Mouse (Mus musculus): ENCODE data around the gene Arhgef12. TPM values are rescaled to one million over a fixed set of nuclear protein-coding genes. Genes with fewer than 3 reads are reported as not detected.
A peak's percentile ranks its signal among the peaks of the same experiment; 100 is the strongest.

Gene Arhgef12
- total RNA-seq, 2 experiments from 2014 or later = 147 to 158 TPM

- DNase-seq = no peak
Observed at GRCm38 (mm10) chr9:43076163-43076562, 30.9 kb downstream of the Arhgef12 start.

- no peak for DNase-seq
Observed at GRCm38 (mm10) chr9:43074611-43075010, 32.4 kb downstream of the Arhgef12 start.

DNA sequence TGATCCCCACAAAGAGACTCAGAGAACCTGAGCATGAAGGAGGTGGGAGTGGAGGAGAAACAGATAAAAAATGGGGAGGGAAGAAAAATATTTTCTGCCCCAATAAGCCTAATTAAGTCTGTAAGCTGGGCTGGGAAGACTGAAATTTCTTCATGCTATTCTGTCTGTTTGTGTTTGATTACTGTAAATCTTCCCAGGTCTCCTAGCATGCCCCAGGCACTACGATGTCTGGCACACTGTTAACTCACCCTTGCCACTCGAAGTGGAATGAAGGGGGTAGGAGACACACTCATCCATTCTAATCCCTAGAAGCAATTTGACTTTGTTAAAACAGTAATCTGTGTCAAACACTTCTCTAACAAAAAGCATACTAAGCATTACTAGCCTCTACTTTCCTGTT is 35.3 kb downstream of the Arhgef12 start:
- no peak for DNase-seq

DNA sequence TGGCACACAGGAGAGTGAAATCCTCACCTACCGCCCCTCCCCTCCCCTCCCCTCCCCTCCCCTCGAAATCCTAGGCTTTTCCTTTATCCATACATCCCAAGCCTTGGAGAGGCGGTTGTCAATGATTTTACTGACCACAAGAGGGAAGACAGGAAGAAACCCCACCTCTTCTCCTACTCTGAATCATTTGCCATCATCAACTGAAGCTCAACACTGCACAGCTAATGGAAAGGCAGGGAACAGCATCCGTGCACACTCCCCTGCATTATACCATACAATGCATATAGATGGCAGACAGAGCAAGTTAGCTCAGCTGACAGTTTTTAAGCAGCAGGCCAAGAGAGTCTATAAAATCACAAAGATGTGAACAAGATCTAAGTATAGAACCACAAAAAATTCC is 35.9 kb downstream of the Arhgef12 start:
- DNase-seq = no peak

DNA sequence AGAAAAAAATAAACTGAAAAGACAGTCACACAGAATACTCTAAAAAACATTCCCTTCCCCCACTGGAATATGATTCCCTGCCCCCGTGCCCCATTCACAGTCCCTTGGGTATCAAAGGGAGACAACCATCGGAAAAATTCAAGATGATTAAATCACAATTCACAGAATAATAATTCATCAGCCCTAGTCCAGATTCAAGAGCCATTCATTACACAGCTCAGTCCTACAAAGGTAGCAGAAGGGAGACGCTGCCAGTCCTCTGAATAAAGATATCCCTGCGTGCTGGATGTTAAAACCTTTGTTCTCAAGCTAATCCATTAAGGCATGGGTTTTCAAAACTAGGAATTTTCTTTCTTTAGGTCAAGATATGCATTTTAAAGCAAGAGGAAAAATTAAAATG is 36.5 kb downstream of the Arhgef12 start:
- no peak for DNase-seq

DNA sequence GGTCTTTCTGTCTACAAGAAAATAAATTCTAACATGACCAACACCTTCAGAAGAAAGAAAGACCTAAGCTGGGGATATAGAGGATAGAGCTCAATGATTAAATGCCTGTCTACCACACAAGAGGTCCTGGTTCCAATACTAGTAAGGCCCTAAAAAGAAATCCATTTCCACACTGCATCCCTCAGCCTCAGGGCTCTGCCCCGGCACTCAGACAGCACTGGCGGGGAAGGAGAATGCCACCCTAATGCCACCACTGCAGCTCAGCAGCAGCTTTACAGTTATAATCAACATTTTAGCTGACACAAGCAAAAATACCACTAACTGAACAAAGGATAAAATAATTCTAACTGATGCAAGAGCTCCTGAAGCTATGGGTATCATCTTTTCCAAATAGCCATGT is 36.9 kb downstream of the Arhgef12 start:
- DNase-seq = no peak

GRCm38 (mm10) chr9:43067896-43068295 is 39.1 kb downstream of the Arhgef12 start:
- no peak for DNase-seq

GRCm38 (mm10) chr9:43065231-43065630 is 41.8 kb downstream of the Arhgef12 start:
- DNase-seq = no peak

DNA sequence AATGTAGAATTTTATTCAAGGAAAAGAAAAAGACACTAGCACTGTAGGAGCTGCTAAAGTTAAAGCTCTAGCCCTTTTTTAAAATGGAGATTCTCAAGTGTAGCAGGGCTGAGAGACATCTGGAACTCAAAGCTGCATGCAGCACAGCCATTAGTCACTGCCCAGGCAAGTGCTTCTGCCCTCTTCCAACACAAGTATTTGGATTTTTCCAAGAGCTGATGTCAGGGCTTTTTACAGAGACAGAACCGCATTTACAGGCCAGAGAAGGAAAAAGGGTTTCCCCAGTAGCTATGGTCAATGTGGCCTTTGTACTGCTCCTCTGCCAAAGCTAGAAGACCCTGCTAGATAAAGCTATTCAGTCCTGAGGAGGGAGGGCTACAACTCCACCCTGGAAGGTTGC is 45.5 kb downstream of the Arhgef12 start:
- DNase-seq = no peak

DNA sequence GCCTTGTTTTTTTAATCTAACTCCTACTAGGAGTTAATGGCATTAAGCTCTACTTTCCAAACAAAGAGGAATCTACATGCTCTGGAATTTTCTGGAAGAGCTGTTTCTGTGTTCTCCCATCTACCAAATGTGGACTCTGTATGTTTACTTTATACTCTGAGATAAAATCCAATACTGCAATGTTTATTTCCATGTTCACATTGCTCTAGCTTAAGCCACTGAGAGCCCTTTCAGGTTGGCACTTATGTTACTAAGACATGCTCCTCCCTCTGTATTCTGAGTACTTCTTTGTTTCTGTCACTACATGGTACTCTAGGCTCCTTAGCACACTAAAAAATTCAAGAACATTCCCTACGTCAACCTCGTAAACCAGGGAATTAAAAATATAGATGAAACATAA is 56.6 kb downstream of the Arhgef12 start:
- DNase-seq = no peak

GRCm38 (mm10) chr9:43044481-43044880 is 62.6 kb downstream of the Arhgef12 start:
- DNase-seq = no peak

DNA sequence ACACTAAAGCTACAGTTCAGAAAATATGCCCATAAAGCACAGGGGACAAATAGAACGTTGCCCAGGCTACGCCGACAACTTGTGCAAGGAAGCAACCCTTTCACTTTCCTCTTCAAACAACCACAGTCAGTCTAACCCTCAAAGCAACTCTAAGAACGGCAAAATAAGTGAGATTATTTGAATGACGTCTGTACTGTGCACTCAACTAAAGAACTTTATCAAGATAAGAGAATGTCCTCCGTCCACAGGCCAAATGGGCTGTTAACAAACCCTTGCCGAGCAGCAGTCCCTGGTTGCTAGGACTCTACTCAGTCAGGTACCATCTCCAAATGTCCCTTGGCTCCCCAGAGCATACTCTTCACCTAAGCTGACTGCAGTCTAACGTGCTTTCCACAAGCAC is 68.6 kb downstream of the Arhgef12 start:
- no peak for DNase-seq

DNA sequence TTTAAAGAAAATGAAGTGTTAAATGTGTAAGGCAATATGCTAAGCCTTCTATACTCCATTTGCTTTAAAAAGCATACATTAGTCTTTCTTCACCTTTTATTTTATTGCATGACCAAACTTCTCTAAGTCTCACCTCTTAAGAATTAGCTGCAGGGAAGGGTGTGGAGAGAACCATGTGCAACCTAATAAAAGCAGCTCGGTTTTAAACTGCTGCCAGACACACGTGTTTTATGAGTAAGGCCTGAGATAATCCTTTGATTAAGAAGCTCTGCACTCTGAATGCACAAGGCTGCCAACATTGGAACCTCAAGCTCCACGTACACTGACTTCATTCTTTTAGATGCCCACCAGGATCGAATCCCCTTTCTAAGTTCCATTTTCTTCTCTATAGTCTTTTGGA is 71.8 kb downstream of the Arhgef12 start:
- no peak for DNase-seq

- no peak for DNase-seq
Observed at GRCm38 (mm10) chr9:43034273-43034672, 72.8 kb downstream of the Arhgef12 start.

DNA sequence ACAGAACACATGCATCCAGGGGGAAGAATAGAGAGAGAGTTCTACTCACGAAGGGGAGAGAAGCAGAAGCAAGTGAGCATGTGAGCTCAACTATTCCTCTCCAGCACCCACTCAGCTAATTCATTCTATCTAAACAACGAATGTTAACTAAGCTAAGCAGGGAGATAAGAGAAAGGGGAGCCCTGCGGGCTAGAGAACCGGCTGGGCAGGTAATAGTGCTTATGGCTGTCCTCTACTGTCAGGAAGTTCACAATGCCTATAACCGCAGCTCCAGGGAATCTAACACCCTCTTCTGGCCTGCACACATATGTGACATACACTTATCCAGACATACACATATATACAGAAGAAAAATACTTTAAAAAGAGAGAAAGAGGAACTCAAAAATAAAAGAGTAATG is 79.3 kb downstream of the Arhgef12 start:
- DNase-seq = no peak

DNA sequence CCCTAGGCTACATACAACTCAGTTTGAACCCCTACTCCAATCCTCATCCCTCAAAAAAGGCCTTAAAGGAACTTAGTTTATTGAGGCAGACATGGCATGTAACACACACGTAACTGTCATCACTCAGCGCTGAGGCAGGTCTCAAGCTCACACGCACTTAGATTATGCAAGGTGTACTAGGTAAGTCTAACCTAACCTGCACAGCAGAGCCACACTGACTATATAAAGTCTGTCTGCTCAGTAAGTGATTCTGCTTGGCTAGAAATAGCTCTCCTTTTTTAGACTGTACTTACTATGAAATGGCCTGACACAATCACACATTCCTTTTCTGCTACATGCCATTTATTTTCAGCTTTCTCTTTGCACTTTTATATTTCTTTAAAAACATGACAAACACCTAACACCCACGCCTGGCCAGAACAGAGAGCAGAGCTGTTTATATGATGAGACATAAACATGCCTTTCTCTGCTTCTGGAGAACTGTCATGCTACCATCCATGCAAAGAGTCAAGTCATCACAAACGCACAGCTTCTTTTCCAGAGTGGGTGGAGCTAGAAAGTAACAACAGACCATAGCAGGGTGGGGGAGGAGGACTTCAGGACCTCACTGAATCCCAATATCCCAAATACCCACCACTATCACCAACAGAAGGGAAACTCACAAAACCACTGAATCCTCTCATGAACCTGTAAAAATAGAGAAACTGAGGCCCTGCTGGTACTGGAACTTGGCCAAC is 85.4 kb downstream of the Arhgef12 start:
- DNase-seq = no peak

DNA sequence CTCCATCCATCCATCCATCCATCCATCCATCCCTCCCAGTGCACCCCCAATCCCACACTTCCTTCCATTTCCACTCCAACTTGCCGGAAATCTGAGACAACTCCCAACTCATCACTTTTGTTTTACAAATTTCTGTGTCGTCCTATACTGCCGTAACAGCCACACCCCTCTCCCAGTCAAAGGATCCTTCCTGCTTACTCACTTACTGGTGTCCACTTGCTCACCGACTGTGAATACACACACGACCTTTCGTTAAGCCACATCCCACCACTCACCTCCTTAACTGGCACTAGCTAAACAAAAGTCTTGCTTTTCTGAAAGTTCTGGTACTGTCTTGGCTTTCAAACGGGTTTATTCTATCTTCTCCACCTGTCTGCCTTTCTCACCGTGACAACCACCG is 87.4 kb downstream of the Arhgef12 start:
- no peak for DNase-seq

DNA sequence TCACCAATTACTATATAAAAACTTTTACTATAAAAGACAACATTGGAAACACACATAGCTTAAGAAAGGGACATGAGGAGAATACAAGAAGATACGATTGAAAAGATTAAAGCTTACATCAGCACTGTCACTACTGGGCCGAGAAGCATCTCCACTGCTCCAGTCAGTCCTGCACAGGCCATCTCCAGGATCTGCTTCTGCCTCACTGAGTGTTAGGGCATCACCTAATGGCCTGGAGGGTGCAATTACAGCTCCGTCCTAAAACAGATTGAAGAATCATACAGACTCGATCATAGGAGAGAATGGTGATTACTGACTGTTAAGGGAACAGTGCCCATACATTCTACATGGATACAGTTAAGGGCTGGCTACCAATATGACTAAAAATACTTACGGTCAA is 91.3 kb downstream of the Arhgef12 start:
- DNase-seq = no peak

DNA sequence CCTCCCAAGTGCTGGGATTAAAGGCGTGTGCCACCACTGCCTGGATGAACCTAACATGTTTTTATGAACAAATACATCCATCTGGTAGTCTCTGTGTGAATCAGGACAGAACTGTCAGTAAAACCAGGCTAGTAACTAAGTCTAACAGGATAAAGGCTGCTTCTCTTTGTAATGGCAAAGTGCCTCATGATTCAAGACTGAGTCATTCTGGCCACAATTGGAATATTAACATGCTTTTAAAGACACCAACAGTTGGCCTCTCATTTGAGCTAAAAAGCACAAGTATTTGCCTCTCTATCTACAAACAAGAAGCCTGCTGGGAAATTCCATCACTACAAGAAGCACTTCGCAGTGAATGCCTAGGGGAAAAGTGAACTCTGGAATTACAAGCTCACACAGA is 91.7 kb downstream of the Arhgef12 start:
- peak in 1 of 2 experiments; percentile 10 for DNase-seq

- no peak for DNase-seq
Observed at GRCm38 (mm10) chr9:43014886-43015285, 92.2 kb downstream of the Arhgef12 start.

- no peak for DNase-seq
Observed at GRCm38 (mm10) chr9:43012541-43012940, 94.5 kb downstream of the Arhgef12 start.

- DNase-seq = peak in 1 of 2 experiments; percentile 25
Observed at GRCm38 (mm10) chr9:43011061-43011460, 96.0 kb downstream of the Arhgef12 start.

GRCm38 (mm10) chr9:43003881-43004280 is 103.2 kb downstream of the Arhgef12 start:
- no peak for DNase-seq

DNA sequence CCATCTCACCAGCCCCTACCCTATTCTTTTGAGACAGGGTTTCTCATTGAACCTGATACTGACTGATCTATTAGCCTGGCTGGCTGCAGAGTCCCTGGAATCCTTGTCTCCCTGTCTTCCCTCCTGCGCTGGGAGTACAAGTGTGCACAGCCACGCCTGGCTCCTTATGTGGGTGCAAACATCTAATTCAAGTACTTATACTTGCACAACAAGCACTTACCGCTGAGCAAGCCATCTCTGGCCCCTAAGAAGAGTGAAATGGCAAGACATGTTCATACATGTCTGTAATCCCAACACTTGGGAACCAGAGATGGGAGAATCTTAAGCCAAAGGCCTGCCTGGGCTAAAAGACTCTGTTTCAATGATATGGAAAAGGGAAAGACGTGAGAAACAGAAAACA is 104.0 kb downstream of the Arhgef12 start:
- no peak for DNase-seq
